Mouse (Mus musculus) liver, adult 2 months (tissue): ENCODE measurements at regions not wholly inside any gene's neighbourhood (a gene's known extent, or its start where the extent isn't known, plus 50 kb on each side); places are given as distances from the start of the nearest gene placed in this dataset.

Experiments used
- CTCF ChIP-seq: fragments of 200-500 bp; IDR thresholded peaks from 2 replicates; pipeline ENCODE4 v1.5.1; 2011; ENCODE audit warnings: low read depth, low read length, control low read depth
- POLR2A ChIP-seq: fragments of 200-500 bp; IDR thresholded peaks from 2 replicates; pipeline ENCODE4 v1.6.1; 2011; ENCODE audit warnings: low read length, control low read depth; ENCODE audit not compliant: insufficient read depth; ENCODE audit errors: extremely low read depth

GRCm38 (mm10) chr3:34456488-34457433 is 193.4 kb upstream of the Sox2 start:
- TF ChIP-seq CTCF (no peak), POLR2A (no peak)
